Mouse (Mus musculus): ENCODE data around the gene Lztfl1.

- TF ChIP-seq CTCF (IDR thresholded peaks at IDR 0.05) (no peak), POLR2A (IDR thresholded peaks at IDR 0.05; ENCODE audit: insufficient read depth, low read depth, low read length) (no peak), EP300 (IDR thresholded peaks at IDR 0.05; ENCODE audit: insufficient read depth, low read depth, low read length) (no peak)
Measured at GRCm38 (mm10) chr9:123756752-123757151, 39.3 kb upstream of the Lztfl1 start.

Measured in heart, adult 2 months (tissue).